Mouse (Mus musculus): Measurements from ENCODE around the gene Dcun1d3.

DNA sequence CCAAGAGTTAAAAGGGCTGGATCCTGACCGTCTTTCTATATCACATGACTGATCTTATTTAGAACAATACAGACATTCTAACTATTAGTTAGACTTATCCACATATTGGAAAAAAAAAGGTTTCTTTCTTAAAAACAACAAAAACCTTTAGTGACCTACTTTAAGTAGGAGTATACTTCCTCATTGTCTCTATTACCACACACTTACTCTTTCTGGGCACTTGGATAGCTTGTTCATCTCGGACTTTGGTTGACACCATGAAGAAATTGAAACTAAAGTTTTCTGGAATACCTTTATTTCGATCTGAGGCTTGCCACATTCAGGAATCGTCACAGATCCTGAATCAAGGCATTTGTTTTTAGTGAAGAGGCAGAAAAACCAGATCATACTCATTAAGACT is 25.0 kb upstream of the Dcun1d3 start:
- no peak for TF ChIP-seq POLR2A (IDR thresholded peaks at IDR 0.05; ENCODE audit: insufficient read depth, low read length)
- TF ChIP-seq CTCF (IDR thresholded peaks at IDR 0.05; ENCODE audit: low read depth, low read length) = no peak
- no peak for TF ChIP-seq EP300 (IDR thresholded peaks at IDR 0.05; ENCODE audit: insufficient read depth, low read depth, low read length)

Data from ES-Bruce4 (cell line).